Mouse (Mus musculus) olfactory bulb, adult 2 months (tissue): ENCODE measurements around the gene Atp6v0e.

Experiments
- CTCF ChIP-seq: fragments of 200-500 bp; IDR thresholded peaks from 2 replicates; pipeline ENCODE4 v1.5.1; 2012; ENCODE audit warnings: low read depth, mild to moderate bottlenecking, low read length, moderate library complexity; ENCODE audit not compliant: insufficient read depth
- POLR2A ChIP-seq: fragments of 200-500 bp; IDR thresholded peaks from 2 replicates; pipeline ENCODE4 v1.6.1; 2012; ENCODE audit warnings: mild to moderate bottlenecking, low read depth, low read length, moderate library complexity; ENCODE audit not compliant: insufficient read depth

DNA sequence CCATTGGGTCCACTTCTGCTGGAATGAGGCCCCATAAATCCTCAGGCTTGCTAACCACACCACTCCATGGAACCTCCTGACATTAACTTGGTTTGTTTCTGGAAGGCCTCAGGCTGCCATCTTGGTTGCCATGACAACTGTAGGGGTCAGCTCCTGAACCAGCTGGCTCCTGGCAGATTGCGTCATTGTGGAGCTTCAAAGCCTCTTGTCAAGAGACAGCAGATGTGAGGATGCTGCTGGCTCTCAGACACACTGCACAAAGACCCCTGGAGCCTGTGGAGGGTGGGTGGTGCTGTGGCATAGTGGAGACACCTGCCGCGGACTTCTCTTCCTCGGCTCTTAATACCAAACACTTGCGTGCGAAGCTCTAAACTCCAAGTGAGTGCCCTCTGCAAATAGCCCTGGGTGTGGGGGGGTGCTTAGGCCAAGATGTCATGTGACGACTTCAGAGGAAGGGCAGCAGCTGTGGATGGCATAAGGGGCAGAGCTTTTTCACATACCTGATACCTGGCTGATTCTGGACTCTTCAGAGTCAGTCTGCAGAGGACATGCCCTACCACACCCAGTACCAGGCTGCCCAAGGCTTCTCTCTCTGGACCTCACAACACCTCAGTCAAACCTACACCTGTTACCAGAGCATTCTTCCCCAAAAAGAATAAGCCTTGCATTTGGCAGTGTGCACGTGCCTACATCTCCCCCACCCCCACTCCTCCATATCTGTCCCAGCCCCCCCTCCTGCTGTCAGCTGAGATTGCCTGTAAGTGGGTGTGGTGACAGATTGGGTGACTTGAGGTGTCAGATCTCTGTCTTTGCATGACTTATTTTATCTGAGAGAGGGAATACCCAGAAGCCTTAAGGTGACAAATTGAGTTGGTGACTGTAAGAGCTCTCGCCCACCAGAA, 18.3 kb upstream of the Atp6v0e start:
- TF ChIP-seq CTCF (no peak), POLR2A (no peak)
